Mouse (Mus musculus) G1E (cell line): ENCODE results near the gene Sh3bp4. TPM values are rescaled to one million over a fixed set of nuclear protein-coding genes. Genes with fewer than 3 reads are reported as not detected.

ENCODE experiments used
- ATAC-seq: 2 replicates; pipeline ENCODE4 v1.8.0; 2016; ENCODE audit warnings: mild to moderate bottlenecking; ENCODE audit not compliant: insufficient number of reproducible peaks, poor library complexity, low FRiP score, severe bottlenecking; ENCODE audit errors: extremely low read depth
- DNase-seq: peaks from one replicate; pipeline ENCODE4 v3.0.0; 2012; ENCODE audit warnings: low spot score
- H3K27me3 ChIP-seq: 2 replicates; pipeline ENCODE4 v1.6.1; 2012; ENCODE audit warnings: mild to moderate bottlenecking, low read length, inconsistent platforms; ENCODE audit not compliant: insufficient read depth
- H3K36me3 ChIP-seq: replicated peaks from 2 replicates; pipeline ENCODE3; 2012; ENCODE audit warnings: mild to moderate bottlenecking, inconsistent platforms
- H3K4me1 ChIP-seq: 2 replicates; pipeline ENCODE4 v1.6.1; 2012; ENCODE audit warnings: low read depth, low read length, inconsistent platforms, mixed read lengths; ENCODE audit not compliant: insufficient read depth
- H3K4me3 ChIP-seq: 2 replicates; pipeline ENCODE4 v1.5.1; 2012; ENCODE audit warnings: low read depth, mild to moderate bottlenecking, inconsistent platforms, low read length, moderate library complexity, mixed read lengths
- H3K9me3 ChIP-seq: replicated peaks from 2 replicates; pipeline ENCODE4 v1.6.1; 2012; ENCODE audit warnings: inconsistent platforms
- CTCF ChIP-seq: IDR thresholded peaks from 2 replicates; pipeline ENCODE4 v1.5.1; 2012; ENCODE audit warnings: low read depth, low read length, inconsistent platforms, mixed read lengths
- GATA1 ChIP-seq: IDR thresholded peaks from 2 replicates; pipeline ENCODE4 v1.6.1; 2012; ENCODE audit warnings: borderline replicate concordance, low read length, inconsistent platforms, mixed read lengths
- GATA2 ChIP-seq: IDR thresholded peaks from 2 replicates; pipeline ENCODE4 v1.6.1; 2012; ENCODE audit warnings: low read depth, low read length, inconsistent platforms, borderline replicate concordance
- POLR2AphosphoS5 ChIP-seq: IDR thresholded peaks from 2 replicates; pipeline ENCODE4 v1.6.1; 2012; ENCODE audit warnings: low read depth, low read length, inconsistent platforms; ENCODE audit not compliant: insufficient replicate concordance
- TAL1 ChIP-seq: conservative IDR thresholded peaks from 2 replicates; pipeline ENCODE4 v1.6.1; 2012; ENCODE audit warnings: low read depth, low read length, inconsistent platforms, mixed read lengths
- polyA plus RNA-seq: library from polyadenylated mRNA; stranded (reverse); fragments of >175 nt; gene quantifications from 2 replicates; pipeline ENCODE4 v1.2.3, GENCODE M21; 2012
- total RNA-seq, 2 experiments: library from RNA; stranded (forward) in 1 of 2; stranded (reverse) in 1 of 2; fragments of 200-1000 nt in 1 of 2; fragments of >200 nt in 1 of 2; fragmentation: Nextera tagmentation in 1 of 2; gene quantifications; 2 replicates each; pipeline ENCODE4 v1.2.3; 2014 to 2017

Sh3bp4 gene
- total and polyA plus RNA-seq, 3 experiments, result not detected

DNA sequence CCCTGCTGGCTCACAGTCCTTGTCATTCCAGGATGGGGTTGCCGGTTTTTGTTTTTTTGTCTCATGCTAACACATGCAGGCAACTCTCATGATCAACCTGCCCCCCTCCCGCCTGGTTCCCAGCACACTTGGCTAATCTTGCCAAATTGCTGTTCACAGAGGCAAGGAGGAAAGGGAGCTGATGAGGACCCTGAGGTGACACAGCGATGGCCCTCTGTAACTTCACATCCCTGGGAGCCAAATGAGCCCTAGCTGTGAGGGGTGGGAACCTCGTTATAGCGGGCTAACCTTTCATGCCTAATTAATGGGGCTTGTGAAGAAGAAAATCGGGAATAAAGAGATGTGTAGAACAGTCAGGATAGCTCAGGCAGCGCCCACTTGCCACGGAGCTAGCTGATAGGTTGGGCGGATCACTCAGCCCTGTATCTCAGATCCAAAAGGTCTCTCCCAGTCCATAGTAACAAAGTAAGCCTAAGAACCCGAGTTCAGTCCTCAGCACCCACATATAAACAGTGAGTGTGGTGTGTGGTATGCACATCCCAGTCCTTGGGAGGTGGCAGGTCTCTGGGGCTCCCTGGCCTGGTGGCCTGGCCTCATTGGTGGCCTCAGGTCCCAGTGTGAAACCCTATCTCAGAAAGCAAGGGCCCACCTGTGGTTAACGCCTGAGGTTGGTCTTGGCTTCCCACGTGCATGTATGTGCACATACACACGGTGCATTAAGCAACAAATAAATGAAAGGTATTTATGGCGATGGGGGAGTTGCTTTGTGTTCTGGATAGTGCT lies 25.6 kb downstream of the Sh3bp4 start:
- peaks cover 54% of the 10 kb centered on the region for H3K9me3 ChIP-seq
- TF ChIP-seq GATA2, result no peak
- TF ChIP-seq GATA1, result no peak
- TF ChIP-seq POLR2AphosphoS5, result no peak
- no peak for TF ChIP-seq CTCF
- no peak for TF ChIP-seq TAL1
- no peaks in the 10 kb centered on the region for H3K27me3 ChIP-seq
- no peaks in the 10 kb centered on the region for H3K4me1 ChIP-seq
- no peak for ATAC-seq
- no peak overlapping the region for H3K4me3 ChIP-seq
- no peak for DNase-seq
- H3K36me3 ChIP-seq, result no peaks in the 10 kb centered on the region

DNA sequence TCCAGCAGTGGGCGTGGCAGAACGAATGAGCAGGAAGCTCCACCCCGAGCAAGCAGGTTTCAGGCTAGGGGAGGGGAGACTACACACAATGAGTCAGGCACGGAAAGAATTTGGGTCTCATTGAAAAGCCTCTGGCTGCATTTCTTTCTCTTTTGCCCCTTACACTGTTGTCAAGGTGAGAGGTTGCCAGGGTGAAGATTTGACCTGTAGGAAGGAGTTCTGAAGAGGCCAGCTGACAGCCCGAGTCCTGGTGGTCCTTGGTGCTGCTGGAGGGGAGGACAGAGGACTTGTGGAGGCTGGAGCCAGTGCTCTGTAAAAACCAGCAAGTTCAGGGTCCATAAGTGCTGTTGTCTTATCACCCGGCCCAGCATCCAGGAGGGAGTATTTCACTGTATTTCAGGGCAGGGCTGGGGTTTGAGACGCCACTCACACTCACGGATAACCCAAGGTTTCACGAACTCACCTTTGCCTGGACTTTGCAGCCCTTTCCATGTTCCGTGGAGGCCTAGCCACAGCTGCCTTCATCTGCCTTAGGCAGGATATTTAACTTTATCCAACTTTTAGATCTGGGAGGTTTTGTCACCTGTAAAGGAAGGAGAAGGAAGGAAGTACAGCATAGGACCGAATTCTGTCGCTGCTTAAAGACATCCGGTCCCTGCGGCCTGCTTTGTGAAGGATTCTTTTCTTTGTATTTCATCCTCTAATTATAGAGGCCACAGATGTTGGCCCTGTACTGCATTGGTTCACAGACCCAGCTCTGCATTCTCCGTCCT lies 32.2 kb downstream of the Sh3bp4 start:
- H3K27me3 ChIP-seq, result no peaks in the 10 kb centered on the region
- no peak for TF ChIP-seq GATA1
- no peak for TF ChIP-seq POLR2AphosphoS5
- TF ChIP-seq TAL1, result no peak
- TF ChIP-seq CTCF, result no peak
- no peak for TF ChIP-seq GATA2
- no peaks in the 10 kb centered on the region for H3K36me3 ChIP-seq
- no peak overlapping the region for H3K4me3 ChIP-seq
- DNase-seq (no peak), ATAC-seq (no peak)
- H3K9me3 ChIP-seq, result peaks cover 53% of the 10 kb centered on the region
- no peaks in the 10 kb centered on the region for H3K4me1 ChIP-seq

DNA sequence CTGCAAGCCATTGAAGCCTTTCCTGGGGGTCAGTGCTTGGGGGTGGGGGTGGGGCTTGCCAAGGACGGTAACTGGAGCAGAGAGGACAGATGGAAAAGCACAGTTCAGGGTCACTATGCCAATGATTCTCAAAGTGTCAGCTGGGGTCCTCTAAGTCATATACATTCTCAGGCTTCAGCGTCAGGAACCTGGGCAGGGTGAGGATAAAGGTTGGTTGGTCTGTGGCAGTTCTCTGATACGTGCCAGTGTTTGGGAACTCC lies 32.7 kb downstream of the Sh3bp4 start:
- TF ChIP-seq GATA2 (no peak), GATA1 (no peak), TAL1 (no peak), POLR2AphosphoS5 (no peak), CTCF (no peak)
- DNase-seq, result no peak
- no peaks in the 10 kb centered on the region for H3K36me3 ChIP-seq

DNA sequence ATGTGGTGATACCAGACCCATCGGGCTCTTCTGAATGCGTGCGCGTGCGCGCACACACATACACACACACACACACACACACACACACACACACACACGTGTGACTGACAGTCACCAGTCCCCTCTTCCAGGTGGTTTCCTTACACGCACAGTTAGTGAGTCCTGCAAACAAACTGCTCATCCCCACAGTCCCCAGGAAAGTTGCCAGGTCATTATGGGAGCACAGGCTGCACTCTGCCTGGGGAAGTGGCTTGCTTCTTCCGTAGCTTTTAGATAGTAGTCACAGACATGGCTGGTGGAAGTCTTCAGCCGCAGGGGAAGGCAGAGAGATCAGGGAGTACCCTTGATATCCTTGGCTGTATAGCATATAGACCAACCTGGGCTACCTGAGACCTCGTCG lies 33.3 kb downstream of the Sh3bp4 start:
- Histone ChIP-seq H3K9me3 (peaks cover 64% of the 10 kb centered on the region), H3K4me3 (no peak overlapping the region)

More for the DNA sequence above, 32.7 kb downstream of the Sh3bp4 start:
- Histone ChIP-seq H3K4me1 (no peaks in the 10 kb centered on the region), H3K9me3 (peaks cover 58% of the 10 kb centered on the region), H3K4me3 (no peak overlapping the region), H3K27me3 (no peaks in the 10 kb centered on the region)
- no peak for ATAC-seq

DNA sequence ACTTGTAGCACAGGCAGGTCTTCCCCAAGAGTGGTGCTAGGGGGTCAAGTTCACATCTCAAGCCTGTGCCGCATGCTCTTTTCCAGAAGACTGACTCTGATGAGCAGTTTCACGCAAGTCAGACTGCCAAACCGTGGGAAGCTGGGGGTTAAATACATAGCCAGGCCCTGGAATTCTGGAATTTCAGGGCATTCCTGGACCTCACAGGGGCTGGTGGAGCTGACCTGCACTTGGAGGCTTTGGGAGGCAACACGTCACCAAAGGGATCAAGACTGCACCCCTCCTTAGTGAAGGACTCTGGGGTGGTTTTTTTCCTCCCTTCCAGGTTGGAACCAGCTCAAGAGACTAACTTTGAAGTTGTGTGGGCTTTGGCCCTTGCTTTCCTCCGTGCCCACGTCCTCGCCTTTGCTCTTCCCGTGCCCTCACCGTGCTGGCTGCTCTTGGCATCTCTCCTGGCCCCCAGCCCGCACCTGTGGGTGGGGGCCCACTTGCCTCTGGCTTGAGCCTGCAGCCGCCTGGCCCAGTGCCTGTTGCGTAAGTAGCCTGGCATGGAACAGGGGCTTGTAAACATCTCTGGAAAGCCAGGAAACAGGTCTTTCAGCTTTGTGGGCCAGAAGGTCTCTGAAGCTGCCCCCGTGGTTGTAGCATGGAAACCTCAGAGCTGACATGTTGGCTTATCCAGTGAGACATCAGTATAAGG lies 34.0 kb downstream of the Sh3bp4 start:
- peaks cover 71% of the 10 kb centered on the region for H3K9me3 ChIP-seq
- TF ChIP-seq GATA1 (no peak), TAL1 (no peak), GATA2 (no peak), POLR2AphosphoS5 (no peak)
- no peaks in the 10 kb centered on the region for H3K4me1 ChIP-seq
- no peak for DNase-seq
- no peaks in the 10 kb centered on the region for H3K27me3 ChIP-seq
- ATAC-seq, result no peak
- no peak overlapping the region for H3K4me3 ChIP-seq
- no peaks in the 10 kb centered on the region for H3K36me3 ChIP-seq

More for the DNA sequence above, 33.3 kb downstream of the Sh3bp4 start:
- no peaks in the 10 kb centered on the region for H3K4me1 ChIP-seq
- DNase-seq (no peak), ATAC-seq (no peak)
- TF ChIP-seq GATA1, result no peak
- TF ChIP-seq GATA2, result no peak
- no peak for TF ChIP-seq CTCF
- TF ChIP-seq TAL1, result no peak
- TF ChIP-seq POLR2AphosphoS5, result no peak
- no peaks in the 10 kb centered on the region for H3K27me3 ChIP-seq
- no peaks in the 10 kb centered on the region for H3K36me3 ChIP-seq
